ENCODE assay signal across 8 mouse cellular contexts in genomic region chr5:102206953-102207352, GRCm38 (mm10).
DNase-seq lines count a peak whose midpoint lies in the region; ATAC-seq lines count a peak whose summit lies in the region.

No protein-coding gene starts in this region.

- no peak overlapping the region for H3K27ac ChIP-seq in heart, embryonic 12.5 days (ENCODE audit: poor library complexity, severe bottlenecking)
- H3K27ac ChIP-seq in kidney, embryonic 14.5 days (ENCODE audit: low read depth, low read length): no peak overlapping the region
- no peak overlapping the region for H3K27ac ChIP-seq in limb, embryonic 12.5 days
- no peak overlapping the region for H3K27ac ChIP-seq in midbrain, embryonic 16.5 days (ENCODE audit: low read length)

- H3K4me2 ChIP-seq in heart, embryonic 12.5 days: peak overlapping the region; percentile 47
- H3K4me2 ChIP-seq in kidney, embryonic 14.5 days (replicated peaks; ENCODE audit: low read depth, low read length): peak overlapping the region; percentile 40
- H3K4me2 ChIP-seq in limb, embryonic 12.5 days: peak overlapping the region; percentile 47
- H3K4me2 ChIP-seq in midbrain, embryonic 16.5 days (ENCODE audit: low read length): peak overlapping the region; percentile 39

- H3K9me3 ChIP-seq in heart, embryonic 12.5 days (replicated peaks): no peaks in the 10 kb centered on the region
- no peaks in the 10 kb centered on the region for H3K9me3 ChIP-seq in kidney, embryonic 14.5 days (ENCODE audit: control insufficient read depth, low read length)
- H3K9me3 ChIP-seq in limb, embryonic 12.5 days: no peaks in the 10 kb centered on the region
- no peaks in the 10 kb centered on the region for H3K9me3 ChIP-seq in midbrain, embryonic 16.5 days (replicated peaks; ENCODE audit: control insufficient read depth, low read length, poor library complexity, severe bottlenecking)

- ATAC-seq in heart, embryonic 12.5 days (ENCODE audit: insufficient number of reproducible peaks, low FRiP score): peak; percentile 64; the same call in 1 of the 2 replicates
- ATAC-seq in kidney, embryonic 14.5 days (ENCODE audit: low FRiP score, low TSS enrichment): peak; percentile 86
- peak; percentile 66; the same call in 1 of the 2 replicates for ATAC-seq in limb, embryonic 12.5 days (ENCODE audit: insufficient number of reproducible peaks, insufficient read depth, low FRiP score, low TSS enrichment, low read depth)
- peak; percentile 90 for ATAC-seq in midbrain, embryonic 16.5 days

- peak overlapping the region; percentile 8; the same call in 1 of the 2 replicates for H3K4me3 ChIP-seq in heart, embryonic 12.5 days
- peak overlapping the region; percentile 19 for H3K4me3 ChIP-seq in kidney, embryonic 14.5 days (ENCODE audit: low read length)
- H3K4me3 ChIP-seq in limb, embryonic 12.5 days (replicated peaks): no peak overlapping the region
- H3K4me3 ChIP-seq in midbrain, embryonic 16.5 days (ENCODE audit: low read depth, low read length): peak overlapping the region; percentile 2; the same call in 1 of the 2 replicates

- DNase-seq in B cell, adult 2 months: peak; percentile 64 to 65
- DNase-seq in brain, adult 2 months (ENCODE audit: low read depth, low spot score): peak; percentile 87
- peak; percentile 43 for DNase-seq in fibroblast of lung, adult 2 months (ENCODE audit: low read depth)
- DNase-seq in splenic B cell, adult 2 months (ENCODE audit: low read depth, low spot score): peak; percentile 64

- H3K36me3 ChIP-seq in heart, embryonic 12.5 days: no peaks in the 10 kb centered on the region
- no peaks in the 10 kb centered on the region for H3K36me3 ChIP-seq in kidney, embryonic 14.5 days (ENCODE audit: control insufficient read depth, insufficient read depth, low read length)
- H3K36me3 ChIP-seq in limb, embryonic 12.5 days: no peaks in the 10 kb centered on the region
- H3K36me3 ChIP-seq in midbrain, embryonic 16.5 days (ENCODE audit: control insufficient read depth, insufficient read depth, low read length): no peaks in the 10 kb centered on the region
- no peaks in the 10 kb centered on the region for H3K36me3 ChIP-seq in splenic B cell, adult 2 months (ENCODE audit: control insufficient read depth, insufficient read depth, low read length, poor library complexity, severe bottlenecking)

- H3K4me1 ChIP-seq in heart, embryonic 12.5 days (replicated peaks): no peaks in the 10 kb centered on the region
- no peaks in the 10 kb centered on the region for H3K4me1 ChIP-seq in kidney, embryonic 14.5 days (ENCODE audit: control insufficient read depth, insufficient read depth, low read length)
- H3K4me1 ChIP-seq in limb, embryonic 12.5 days (replicated peaks): peaks cover 4% of the 10 kb centered on the region; the same call in 1 of the 2 replicates
- H3K4me1 ChIP-seq in midbrain, embryonic 16.5 days (ENCODE audit: control insufficient read depth, insufficient read depth, low read length): no peaks in the 10 kb centered on the region

- H3K9ac ChIP-seq in heart, embryonic 12.5 days: no peak overlapping the region
- H3K9ac ChIP-seq in kidney, embryonic 14.5 days (ENCODE audit: low read depth, low read length): no peak overlapping the region
- no peak overlapping the region for H3K9ac ChIP-seq in limb, embryonic 12.5 days (replicated peaks)
- H3K9ac ChIP-seq in midbrain, embryonic 16.5 days (ENCODE audit: low read depth, low read length): no peak overlapping the region

- H3K27me3 ChIP-seq in heart, embryonic 12.5 days (replicated peaks): 0 out of 2 replicates have a peak, but pooled peaks cover 3% of the 10 kb centered on the region
- no peaks in the 10 kb centered on the region for H3K27me3 ChIP-seq in kidney, embryonic 14.5 days (ENCODE audit: control insufficient read depth, insufficient read depth, low read length)
- H3K27me3 ChIP-seq in limb, embryonic 12.5 days: no peaks in the 10 kb centered on the region
- no peaks in the 10 kb centered on the region for H3K27me3 ChIP-seq in midbrain, embryonic 16.5 days (ENCODE audit: control insufficient read depth, insufficient read depth, low read depth, low read length)
- H3K27me3 ChIP-seq in splenic B cell, adult 2 months (ENCODE audit: control insufficient read depth, insufficient read depth, low read length, poor library complexity, severe bottlenecking): no peaks in the 10 kb centered on the region

- WGBS in heart, embryonic 12.5 days: 2% methylated on average over 16 of the region's 16 CpGs
- 3% methylated on average over 16 of the region's 16 CpGs for WGBS in kidney, embryonic 14.5 days
- WGBS in limb, embryonic 12.5 days: 3% methylated on average over 16 of the region's 16 CpGs
- 4% methylated on average over 16 of the region's 16 CpGs for WGBS in midbrain, embryonic 16.5 days
